Mouse (Mus musculus): ENCODE measurements around the gene Spink8.

- TF ChIP-seq MYOD1 (IDR thresholded peaks at IDR 0.05; ENCODE audit: control insufficient read depth in 1 of 3, insufficient read length in 2 of 3, low read depth in 2 of 3) (no peak), CEBPB (IDR thresholded peaks at IDR 0.05; ENCODE audit: insufficient read depth, poor library complexity, severe bottlenecking) (no peak), USF1 (IDR thresholded peaks at IDR 0.05; ENCODE audit: low read depth) (no peak), MYOG (IDR thresholded peaks at IDR 0.05; ENCODE audit: control insufficient read depth in 1 of 3, insufficient read depth in 1 of 3, insufficient read length in 2 of 3, low read depth in 2 of 3) (no peak), POLR2A (IDR thresholded peaks at IDR 0.05; ENCODE audit: insufficient read length, low read depth) (no peak), POLR2AphosphoS2 (IDR thresholded peaks at IDR 0.05; ENCODE audit: insufficient read length, low read depth) (no peak), MAX (IDR thresholded peaks at IDR 0.05; ENCODE audit: low read depth) (no peak), TCF12 (IDR thresholded peaks at IDR 0.05; ENCODE audit: insufficient read depth, poor library complexity, severe bottlenecking) (no peak), E2F4 (IDR thresholded peaks at IDR 0.05; ENCODE audit: insufficient read depth) (no peak), REST (IDR thresholded peaks at IDR 0.05; ENCODE audit: insufficient read depth, insufficient read length) (no peak)
These were observed 54.1 kb downstream of the Spink8 start for GRCm38 (mm10) chr9:109866218-109866617.
